Mouse (Mus musculus) hindbrain, embryonic 14.5 days (tissue): ENCODE measurements around the gene Rftn1. TPM values are rescaled to one million over a fixed set of nuclear protein-coding genes. Genes with fewer than 3 reads are reported as not detected.

Experiments
- ATAC-seq: fragments of 200-750 bp; cut with Nextera tagmentation; 2 replicates; pipeline ENCODE4 v1.8.0; 2017; ENCODE audit warnings: moderate number of reproducible peaks, mild to moderate bottlenecking, moderate TSS enrichment, moderate library complexity; ENCODE audit not compliant: low FRiP score
- DNase-seq: peaks from one replicate; pipeline ENCODE4 v3.0.0-alpha.2; 2015; ENCODE audit warnings: low spot score
- H3K27ac ChIP-seq: fragments of 300-500 bp; sonication (generic); 2 replicates; pipeline ENCODE4 v1.5.1; 2014; ENCODE audit warnings: mild to moderate bottlenecking, moderate library complexity
- H3K27me3 ChIP-seq: fragments of 300-500 bp; sonication (generic); 2 replicates; pipeline ENCODE4 v1.6.1; 2014; ENCODE audit warnings: mild to moderate bottlenecking, low read length, mixed read lengths; ENCODE audit not compliant: control insufficient read depth, insufficient read depth
- H3K36me3 ChIP-seq: fragments of 300-500 bp; sonication (generic); replicated peaks from 2 replicates; pipeline ENCODE4 v1.6.1; 2014; ENCODE audit not compliant: control insufficient read depth, insufficient read depth
- H3K4me1 ChIP-seq: fragments of 300-500 bp; sonication (generic); replicated peaks from 2 replicates; pipeline ENCODE4 v1.6.1; 2014; ENCODE audit warnings: antibody characterized with exemption, low read length, mixed read lengths; ENCODE audit not compliant: control insufficient read depth, insufficient read depth
- H3K4me2 ChIP-seq: fragments of 300-500 bp; sonication (generic); replicated peaks from 2 replicates; pipeline ENCODE4 v1.6.1; 2014; ENCODE audit warnings: mild to moderate bottlenecking, moderate library complexity
- H3K4me3 ChIP-seq: fragments of 300-500 bp; sonication (generic); replicated peaks from 2 replicates; pipeline ENCODE4 v1.5.1; 2014; ENCODE audit warnings: mild to moderate bottlenecking, low read length
- H3K9ac ChIP-seq: fragments of 300-500 bp; sonication (generic); 2 replicates; pipeline ENCODE4 v1.6.1; 2014
- H3K9me3 ChIP-seq: fragments of 300-500 bp; sonication (generic); 2 replicates; pipeline ENCODE4 v1.6.1; 2016; ENCODE audit warnings: low read length; ENCODE audit not compliant: control insufficient read depth
- WGBS: fragments of 180-500 bp; shearing (Covaris S2); extraction: QIAGEN DNeasy Blood & Tissue Kit; methylation state at CpG from one replicate; pipeline ENCODE4 v1.1.7; 2014; 5-methylcytosine and 5-hydroxymethylcytosine counted together
- polyA plus RNA-seq: library from polyadenylated mRNA; unstranded; fragments of >200 nt; fragmentation: Nextera tagmentation; extraction: Ambion mirVana; gene quantifications from 2 replicates; pipeline ENCODE4 v1.2.1, GENCODE M21; 2014

Rftn1 gene
- polyA plus RNA-seq, 1 experiment from 2014 or later = 21.0 TPM

DNA sequence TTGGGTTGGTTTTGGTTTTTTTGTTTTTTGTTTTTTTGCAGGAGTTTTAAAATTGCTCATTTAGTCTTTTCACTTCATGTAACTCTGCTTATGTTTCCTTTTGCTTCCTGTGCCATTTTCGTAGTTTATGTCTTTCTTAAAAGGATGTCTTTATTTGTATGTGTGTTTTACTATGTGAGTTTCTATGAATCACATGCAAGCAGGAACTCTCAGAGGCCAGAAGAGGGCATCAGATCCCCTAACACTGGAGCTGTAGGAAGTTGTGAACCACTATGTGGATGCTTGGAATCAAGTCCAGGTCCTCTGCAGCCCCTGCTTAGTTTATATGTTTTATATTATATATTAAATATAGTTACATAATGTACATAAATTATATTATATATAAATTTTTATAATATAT, 218.3 kb downstream of the Rftn1 start:
- DNase-seq (no peak), ATAC-seq (no peak)
- no peaks in the 10 kb centered on the region for H3K27me3 ChIP-seq
- no peak overlapping the region for H3K9ac ChIP-seq
- H3K9me3 ChIP-seq = peaks cover 7% of the 10 kb centered on the region
- 91% methylated on average over 1 of the region's 1 CpGs for WGBS
- H3K4me1 ChIP-seq = 0 out of 2 replicates have a peak, but pooled peaks cover 3% of the 10 kb centered on the region
- no peak overlapping the region for H3K4me2 ChIP-seq
- H3K27ac ChIP-seq = no peak overlapping the region
- no peaks in the 10 kb centered on the region for H3K36me3 ChIP-seq
- H3K4me3 ChIP-seq = no peak overlapping the region

DNA sequence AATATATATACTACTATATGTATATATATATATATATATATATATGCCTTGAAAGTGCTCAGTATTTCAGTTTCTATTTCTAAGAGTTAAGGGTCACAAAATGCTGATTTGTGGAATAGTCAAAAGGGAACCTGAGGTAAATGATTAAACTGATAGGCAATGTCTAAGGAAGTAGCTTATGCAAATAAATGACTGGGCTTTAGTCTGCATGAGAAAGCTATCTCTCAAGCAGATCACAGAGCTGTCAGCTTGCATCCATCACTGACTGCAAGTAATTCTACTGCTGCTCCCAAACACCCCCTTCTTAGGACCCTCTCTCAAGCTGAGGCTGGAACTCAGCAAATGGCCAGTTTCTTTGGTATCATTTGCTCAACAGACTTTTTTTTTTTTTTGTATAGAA, 219.4 kb downstream of the Rftn1 start:
- DNase-seq = no peak
- no peaks in the 10 kb centered on the region for H3K4me1 ChIP-seq
- H3K4me2 ChIP-seq = no peak overlapping the region
- H3K9ac ChIP-seq = no peak overlapping the region
- ATAC-seq = no peak
- H3K27ac ChIP-seq = no peak overlapping the region
- no peaks in the 10 kb centered on the region for H3K36me3 ChIP-seq
- no peak overlapping the region for H3K4me3 ChIP-seq
- H3K27me3 ChIP-seq = no peaks in the 10 kb centered on the region
- H3K9me3 ChIP-seq = peaks cover 7% of the 10 kb centered on the region

DNA sequence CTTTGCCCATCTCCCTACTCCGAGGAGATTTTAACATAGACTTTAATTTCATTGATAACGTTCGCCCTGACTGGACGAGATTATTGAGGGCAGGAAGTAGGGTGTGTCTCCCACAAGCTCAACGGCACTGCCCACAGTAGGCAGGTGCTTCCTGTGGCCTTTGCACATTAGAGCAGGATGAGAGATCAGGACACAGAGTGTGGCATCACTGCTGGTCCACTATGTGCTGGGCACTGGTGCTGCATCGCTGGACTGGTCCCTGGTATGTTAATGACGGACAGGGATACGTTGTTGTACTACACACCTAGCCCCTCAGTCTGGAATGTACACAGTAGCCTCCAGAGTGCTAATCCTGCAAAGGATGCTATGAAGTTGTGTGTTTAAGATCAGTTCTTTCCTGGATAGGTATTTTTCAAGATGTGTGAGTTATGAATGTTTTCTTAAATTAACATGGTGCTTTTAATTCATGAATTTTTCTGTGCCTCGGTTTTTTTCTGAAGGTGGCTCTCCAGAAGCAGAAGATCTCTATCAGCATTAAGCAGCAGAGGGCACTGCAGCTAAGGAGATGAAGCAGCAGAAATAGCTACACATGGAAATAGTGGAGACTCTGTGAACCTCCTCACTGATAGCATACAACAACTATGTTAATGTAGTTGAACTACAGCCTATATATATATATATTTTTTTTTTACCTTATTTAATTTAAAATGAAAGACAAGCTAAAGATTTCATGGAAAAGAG, 221.8 kb downstream of the Rftn1 start:
- DNase-seq (peak; percentile 79), ATAC-seq (peak; percentile 60; the same call in 1 of the 2 replicates)
- 74% methylated on average over 9 of the region's 9 CpGs for WGBS
- H3K4me1 ChIP-seq = no peaks in the 10 kb centered on the region
- H3K36me3 ChIP-seq = no peaks in the 10 kb centered on the region
- no peaks in the 10 kb centered on the region for H3K27me3 ChIP-seq
- H3K9ac ChIP-seq = no peak overlapping the region
- H3K4me2 ChIP-seq = no peak overlapping the region
- H3K4me3 ChIP-seq = no peak overlapping the region
- H3K27ac ChIP-seq = no peak overlapping the region
- H3K9me3 ChIP-seq = peaks cover 7% of the 10 kb centered on the region

DNA sequence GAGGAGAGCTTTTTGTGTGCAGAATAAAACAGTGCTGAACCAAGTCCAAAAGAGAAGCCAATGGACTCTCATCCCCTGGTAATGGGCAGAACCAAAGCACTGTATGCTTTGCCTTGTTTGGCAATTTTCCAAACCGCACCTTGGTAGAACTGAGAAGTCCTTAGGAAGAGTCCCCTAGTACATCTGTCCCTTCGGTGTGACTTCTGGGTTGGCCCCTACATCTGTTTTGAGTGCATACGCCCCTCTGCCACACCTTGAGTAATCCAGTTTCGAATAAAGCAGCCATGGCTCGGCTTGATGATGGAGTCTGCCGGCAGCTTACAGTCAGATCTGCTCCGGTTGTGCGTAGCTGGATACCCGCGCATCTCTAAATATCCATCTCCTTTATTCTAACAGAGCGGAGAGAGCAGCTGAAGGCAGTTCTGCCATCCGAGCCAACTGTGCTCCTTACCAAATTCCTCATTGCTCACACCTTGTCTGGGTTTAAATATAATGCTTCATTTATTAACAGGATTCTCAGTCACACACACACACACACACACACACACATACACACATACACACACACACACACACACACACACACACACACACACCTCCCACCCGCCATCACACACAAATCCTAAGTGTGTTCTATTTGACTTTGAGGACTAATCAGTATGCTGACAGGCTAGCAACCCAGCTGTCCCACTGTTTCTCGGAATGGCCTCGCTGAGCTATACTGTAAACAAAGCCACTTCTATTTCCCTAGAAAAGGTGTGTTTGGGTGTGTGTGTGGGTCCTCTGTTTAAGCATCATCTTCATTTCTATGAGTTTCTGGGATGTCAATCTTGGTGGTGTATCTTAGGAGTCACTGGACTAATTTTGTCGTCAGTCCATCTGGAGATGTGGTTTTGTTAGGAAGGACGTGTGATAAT, 224.4 kb downstream of the Rftn1 start:
- no peak for DNase-seq
- Histone ChIP-seq H3K27me3 (no peaks in the 10 kb centered on the region), H3K4me1 (no peaks in the 10 kb centered on the region), H3K27ac (no peak overlapping the region), H3K9me3 (peaks cover 7% of the 10 kb centered on the region), H3K4me2 (no peak overlapping the region), H3K9ac (no peak overlapping the region), H3K4me3 (no peak overlapping the region), H3K36me3 (no peaks in the 10 kb centered on the region)
- WGBS = 69% methylated on average over 17 of the region's 17 CpGs
- ATAC-seq = peak; percentile 29; the same call in 1 of the 2 replicates

DNA sequence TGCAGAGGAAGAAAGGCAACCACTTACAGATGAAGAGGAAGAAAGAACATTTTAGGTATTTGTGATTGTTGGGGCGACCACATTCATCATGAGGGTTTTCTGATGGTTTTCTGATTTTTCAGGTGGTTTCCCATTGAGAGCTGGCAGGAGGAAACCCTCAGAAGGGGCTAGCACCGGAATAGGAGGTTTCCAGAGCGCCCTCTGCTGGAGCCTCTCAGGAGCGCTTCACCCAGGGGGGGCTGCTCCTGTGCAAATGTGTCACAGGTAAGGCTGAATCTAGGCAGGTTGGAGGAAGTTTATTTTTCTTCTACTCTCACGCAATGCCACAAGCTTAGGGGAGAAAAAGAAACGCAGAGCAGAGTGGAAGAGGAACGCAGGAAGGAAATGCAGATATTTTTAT, 225.4 kb downstream of the Rftn1 start:
- H3K36me3 ChIP-seq = no peaks in the 10 kb centered on the region
- no peak overlapping the region for H3K4me2 ChIP-seq
- no peak overlapping the region for H3K27ac ChIP-seq
- WGBS = 77% methylated on average over 7 of the region's 7 CpGs
- no peaks in the 10 kb centered on the region for H3K27me3 ChIP-seq
- no peak for ATAC-seq
- peaks cover 2% of the 10 kb centered on the region for H3K9me3 ChIP-seq
- no peak for DNase-seq
- no peaks in the 10 kb centered on the region for H3K4me1 ChIP-seq
- H3K4me3 ChIP-seq = no peak overlapping the region
- H3K9ac ChIP-seq = no peak overlapping the region

DNA sequence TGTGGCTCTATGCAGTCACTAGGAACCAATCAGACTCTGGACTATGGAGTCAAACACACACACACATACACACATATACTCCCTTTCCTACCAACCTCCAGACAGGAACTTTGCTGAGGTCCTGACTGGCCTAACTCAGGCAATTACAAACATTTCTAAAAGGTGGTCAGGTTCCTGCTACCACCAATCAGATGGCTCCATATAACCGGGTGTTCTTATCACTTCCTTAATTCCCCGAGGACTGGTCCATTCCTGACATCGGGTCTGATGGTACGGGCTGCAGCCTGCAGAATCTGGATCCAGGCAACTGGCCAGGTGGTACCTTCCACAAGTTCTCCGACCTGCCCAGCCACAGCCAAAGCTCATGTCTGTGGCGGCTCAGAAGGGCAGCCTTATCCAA, 226.0 kb downstream of the Rftn1 start:
- no peak overlapping the region for H3K9ac ChIP-seq
- no peaks in the 10 kb centered on the region for H3K4me1 ChIP-seq
- H3K4me2 ChIP-seq = no peak overlapping the region
- DNase-seq = no peak
- H3K27me3 ChIP-seq = no peaks in the 10 kb centered on the region
- no peak overlapping the region for H3K4me3 ChIP-seq
- no peak for ATAC-seq
- H3K9me3 ChIP-seq = no peaks in the 10 kb centered on the region
- no peaks in the 10 kb centered on the region for H3K36me3 ChIP-seq
- 94% methylated on average over 6 of the region's 6 CpGs for WGBS
- no peak overlapping the region for H3K27ac ChIP-seq

DNA sequence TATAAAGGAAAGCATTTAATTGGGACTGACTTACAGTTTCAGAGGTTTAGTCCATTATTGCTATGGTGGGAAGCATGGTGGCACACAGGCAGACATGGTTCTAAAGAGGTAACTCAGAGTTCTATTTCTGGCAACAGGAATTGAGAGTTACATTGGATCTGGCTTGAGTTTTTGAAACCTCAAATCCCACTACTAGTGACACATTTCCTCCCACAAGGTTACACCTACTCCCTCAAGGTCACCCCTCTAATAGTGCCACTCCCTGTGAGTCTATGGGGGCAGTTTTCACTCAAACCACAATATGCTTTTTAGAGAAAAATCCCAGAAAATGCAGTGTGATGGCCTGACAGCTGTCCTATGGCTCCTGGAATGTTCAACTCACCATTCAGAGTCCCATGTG, 231.5 kb downstream of the Rftn1 start:
- ATAC-seq (no peak), DNase-seq (no peak)
- Histone ChIP-seq H3K4me3 (no peak overlapping the region), H3K9me3 (no peaks in the 10 kb centered on the region), H3K27ac (no peak overlapping the region), H3K27me3 (no peaks in the 10 kb centered on the region), H3K9ac (no peak overlapping the region), H3K4me1 (no peaks in the 10 kb centered on the region), H3K36me3 (no peaks in the 10 kb centered on the region), H3K4me2 (no peak overlapping the region)

DNA sequence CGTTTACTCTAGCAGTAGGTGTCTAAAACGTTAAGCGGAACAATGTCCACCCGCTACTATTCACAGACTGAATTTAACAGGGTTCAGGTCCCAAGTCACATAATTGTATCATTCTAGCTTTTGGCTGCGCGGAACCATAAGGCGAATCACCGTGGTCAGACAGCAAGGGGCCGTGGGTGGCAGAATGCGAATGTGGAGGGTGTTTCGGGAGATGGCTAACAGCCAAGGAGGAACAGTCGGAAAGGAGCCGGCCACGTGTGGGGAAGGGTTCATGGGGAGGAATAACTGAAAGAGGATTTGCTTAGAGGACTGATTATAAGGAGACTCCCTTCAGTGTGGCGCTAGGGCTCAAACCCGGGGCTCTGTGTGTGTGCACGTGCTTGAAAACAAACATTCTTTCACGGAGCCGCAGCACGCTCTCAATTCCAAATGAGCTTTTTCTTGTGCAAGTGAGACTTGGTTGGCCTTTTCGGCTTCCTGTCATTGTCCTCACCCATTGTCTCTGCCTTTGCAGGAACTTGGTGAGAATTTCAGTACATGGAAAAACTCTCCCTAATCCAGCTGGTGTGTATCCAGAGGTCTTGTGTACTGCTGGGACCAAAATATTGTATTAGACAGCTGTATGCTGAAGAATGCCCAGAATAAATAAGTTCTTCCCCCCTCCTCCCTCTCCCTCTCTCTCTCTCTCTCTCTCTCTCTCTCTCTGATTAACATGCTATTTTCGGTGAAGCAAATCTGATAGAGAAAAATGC, 238.4 kb downstream of the Rftn1 start:
- H3K9ac ChIP-seq = peak overlapping the region; percentile 51
- WGBS = 20% methylated on average over 22 of the region's 22 CpGs
- peak overlapping the region; percentile 71; the same call in 1 of the 2 replicates for H3K27ac ChIP-seq
- H3K4me1 ChIP-seq = peaks cover 11% of the 10 kb centered on the region; the same call in 1 of the 2 replicates
- H3K4me2 ChIP-seq = peak overlapping the region; percentile 57
- peak overlapping the region; percentile 22 for H3K4me3 ChIP-seq
- no peaks in the 10 kb centered on the region for H3K27me3 ChIP-seq
- H3K9me3 ChIP-seq = no peaks in the 10 kb centered on the region
- H3K36me3 ChIP-seq = no peaks in the 10 kb centered on the region
- ATAC-seq = peak; percentile 61
- DNase-seq = peak; percentile 48

DNA sequence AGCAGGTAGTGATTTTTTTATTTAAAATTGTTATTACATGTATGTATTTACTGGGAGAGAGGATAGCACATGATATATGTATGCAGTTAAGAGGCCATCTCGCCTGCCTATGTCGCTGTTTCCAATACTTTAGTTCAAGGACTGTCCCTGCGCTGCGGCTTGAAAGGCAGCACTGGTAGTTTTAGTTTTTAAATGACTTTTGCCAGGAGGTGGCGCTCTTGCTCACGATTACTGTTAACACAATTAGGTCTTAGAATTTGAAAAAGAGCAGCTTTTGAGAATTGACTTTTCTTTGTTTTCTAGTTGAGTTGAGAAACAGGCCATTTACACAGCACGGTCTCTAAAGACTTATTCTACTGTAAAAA, 239.0 kb downstream of the Rftn1 start:
- H3K27ac ChIP-seq = peak overlapping the region; percentile 71; the same call in 1 of the 2 replicates
- peaks cover 11% of the 10 kb centered on the region; the same call in 1 of the 2 replicates for H3K4me1 ChIP-seq
- peak overlapping the region; percentile 51; the same call in 1 of the 2 replicates for H3K9ac ChIP-seq
- WGBS = 9% methylated on average over 7 of the region's 7 CpGs
- H3K4me3 ChIP-seq = peak overlapping the region; percentile 22
- DNase-seq (peak; percentile 97), ATAC-seq (peak; percentile 63; the same call in 1 of the 2 replicates)
- peak overlapping the region; percentile 57 for H3K4me2 ChIP-seq
- no peaks in the 10 kb centered on the region for H3K27me3 ChIP-seq
- H3K36me3 ChIP-seq = no peaks in the 10 kb centered on the region
- no peaks in the 10 kb centered on the region for H3K9me3 ChIP-seq
